Mouse (Mus musculus): ENCODE measurements around the gene Fam126b.

DNA sequence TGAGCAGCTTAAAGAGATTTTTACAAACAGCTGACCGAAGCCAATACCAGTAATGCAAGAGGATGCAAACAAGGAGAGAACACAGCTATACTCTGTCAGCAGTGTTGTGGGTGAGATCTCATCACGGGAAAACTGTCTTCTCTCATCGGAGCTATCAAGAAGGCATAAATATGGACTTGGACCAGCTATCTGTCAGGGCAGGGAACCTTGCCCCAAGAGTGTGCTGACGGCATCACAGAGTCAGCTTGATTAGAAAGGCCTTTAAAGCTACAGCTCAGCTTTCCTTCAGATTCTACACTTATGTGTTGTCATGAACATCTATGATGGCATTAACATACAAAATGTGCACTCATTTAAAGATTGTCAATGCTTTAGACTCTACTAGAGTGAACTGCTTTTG is 16.6 kb upstream of the Fam126b start:
- TF ChIP-seq CTCF (IDR thresholded peaks at IDR 0.05; ENCODE audit: low read depth, low read length) (no peak), TAL1 (conservative IDR thresholded peaks at IDR 0.05; ENCODE audit: low read depth, low read length) (no peak)
